Mouse (Mus musculus) heart, postnatal 0 days (tissue): ENCODE results near the gene Gpr18. TPM values are rescaled to one million over a fixed set of nuclear protein-coding genes. Genes with fewer than 3 reads are reported as not detected.

ENCODE experiments used
- ATAC-seq: fragments of 200-750 bp; cut with Nextera tagmentation; 2 replicates; pipeline ENCODE4 v1.8.0; 2017; ENCODE audit warnings: low read depth, moderate number of reproducible peaks, moderate library complexity; ENCODE audit not compliant: insufficient read depth
- DNase-seq: peaks from one replicate; pipeline ENCODE4 v3.0.0-alpha.2; 2016; ENCODE audit warnings: low spot score
- H3K27ac ChIP-seq: fragments of 300-500 bp; sonication (generic); 2 replicates; pipeline ENCODE4 v1.5.1; 2014; ENCODE audit warnings: low read depth, mild to moderate bottlenecking
- H3K27me3 ChIP-seq: fragments of 300-500 bp; sonication (generic); 2 replicates; pipeline ENCODE4 v1.6.1; 2014; ENCODE audit warnings: low read length, mixed read lengths; ENCODE audit not compliant: control insufficient read depth, insufficient read depth
- H3K36me3 ChIP-seq: fragments of 300-500 bp; sonication (generic); replicated peaks from 2 replicates; pipeline ENCODE4 v1.6.1; 2014; ENCODE audit warnings: low read length, mixed read lengths; ENCODE audit not compliant: control insufficient read depth, insufficient read depth
- H3K4me1 ChIP-seq: fragments of 300-500 bp; sonication (generic); 2 replicates; pipeline ENCODE4 v1.6.1; 2014; ENCODE audit warnings: antibody characterized with exemption; ENCODE audit not compliant: control insufficient read depth, insufficient read depth
- H3K4me2 ChIP-seq: fragments of 300-500 bp; sonication (generic); 2 replicates; pipeline ENCODE4 v1.6.1; 2014; ENCODE audit warnings: low read depth, mild to moderate bottlenecking, low read length, moderate library complexity
- H3K4me3 ChIP-seq: fragments of 300-500 bp; sonication (generic); 2 replicates; pipeline ENCODE4 v1.5.1; 2014; ENCODE audit warnings: low read depth, low read length
- H3K9ac ChIP-seq: fragments of 300-500 bp; sonication (generic); replicated peaks from 2 replicates; pipeline ENCODE4 v1.6.1; 2014; ENCODE audit warnings: low read depth, low read length, mixed read lengths
- H3K9me3 ChIP-seq: fragments of 300-500 bp; sonication (generic); replicated peaks from 2 replicates; pipeline ENCODE4 v1.6.1; 2016; ENCODE audit warnings: low read length; ENCODE audit not compliant: control insufficient read depth
- CTCF ChIP-seq: IDR thresholded peaks from 2 replicates; pipeline ENCODE4 v1.5.1; 2016; ENCODE audit warnings: antibody characterized with exemption, control low read depth, low read depth
- EP300 ChIP-seq: IDR thresholded peaks from 2 replicates; pipeline ENCODE4 v1.6.1; 2016; ENCODE audit warnings: antibody characterized with exemption, low read depth
- WGBS: fragments of 180-500 bp; shearing (Covaris S2); extraction: QIAGEN DNeasy Blood & Tissue Kit; methylation state at CpG from one replicate; pipeline ENCODE4 v1.1.7; 2014; 5-methylcytosine and 5-hydroxymethylcytosine counted together
- polyA plus RNA-seq: library from polyadenylated mRNA; unstranded; fragments of >200 nt; fragmentation: Nextera tagmentation; extraction: Ambion mirVana; gene quantifications from 2 replicates; pipeline ENCODE4 v1.2.1, GENCODE M21; 2015
- total RNA-seq: library from RNA; depleted of rRNA; stranded (reverse); fragments of >200 nt; gene quantifications from 2 replicates; pipeline ENCODE4 v1.2.3, GENCODE M21; 2014; ENCODE audit warnings: low replicate concordance

The Gpr18 gene
- total and polyA plus RNA-seq, 2 experiments from 2014 or later: 0.07 TPM; not detected in 1

DNA sequence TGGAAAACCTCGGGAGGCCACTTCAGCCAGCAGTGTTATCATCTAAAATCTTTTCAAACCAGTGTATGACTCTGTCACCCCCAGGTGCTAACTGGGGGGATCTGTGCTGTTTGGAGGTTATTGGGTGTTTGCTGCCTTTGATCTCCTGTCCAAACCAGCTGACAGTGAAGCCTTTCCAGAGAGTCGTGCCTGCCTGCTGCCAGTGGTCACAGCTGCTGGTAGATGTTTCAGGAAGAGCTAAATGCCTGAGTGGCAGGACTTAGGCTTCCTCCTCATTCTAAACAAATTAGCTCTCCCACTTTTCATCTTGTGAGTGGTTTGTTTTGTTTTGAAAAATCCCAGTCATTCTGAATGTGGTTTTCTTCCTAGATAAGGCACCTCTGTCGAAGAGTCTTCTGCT lies 10.8 kb downstream of the Gpr18 start:
- Histone ChIP-seq H3K4me1 (no peaks in the 10 kb centered on the region; the same call in 1 of the 2 replicates), H3K27ac (no peak overlapping the region), H3K9me3 (no peaks in the 10 kb centered on the region), H3K4me3 (no peak overlapping the region), H3K4me2 (no peak overlapping the region), H3K36me3 (peaks cover 33% of the 10 kb centered on the region), H3K27me3 (no peaks in the 10 kb centered on the region), H3K9ac (0 out of 2 replicates have a peak overlapping the region, but pooled peaks have one; percentile 20)
- ATAC-seq: no peak
- DNase-seq: no peak
- TF ChIP-seq EP300: no peak
- 17% methylated on average over 3 of the region's 3 CpGs for WGBS

DNA sequence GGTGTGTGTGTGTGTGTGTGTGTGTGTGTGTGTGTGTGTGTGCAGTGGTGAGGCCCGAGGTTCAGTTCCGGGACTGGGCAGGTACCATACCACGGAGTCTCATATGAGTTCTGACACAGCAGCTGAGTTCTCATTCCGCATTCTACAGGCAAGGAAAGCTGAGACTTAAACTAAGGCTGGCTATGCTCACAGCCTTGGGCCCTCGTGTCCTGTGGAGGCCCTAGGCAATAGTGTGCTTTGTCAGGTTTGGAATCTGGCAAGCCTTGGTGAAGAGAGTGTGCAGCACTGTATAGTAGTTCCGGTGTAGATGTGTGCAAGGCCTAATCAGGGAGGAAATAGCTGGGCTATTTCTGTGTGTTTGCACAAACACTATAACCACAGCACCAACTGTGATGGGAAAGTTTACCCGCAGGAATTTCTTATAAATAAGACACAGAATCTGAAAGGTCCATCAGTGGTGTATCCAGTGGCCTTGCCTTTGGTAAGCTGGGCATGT lies 12.2 kb downstream of the Gpr18 start:
- H3K36me3 ChIP-seq: peaks cover 25% of the 10 kb centered on the region
- TF ChIP-seq CTCF (no peak), EP300 (no peak)
- DNase-seq: no peak
- no peak overlapping the region for H3K4me2 ChIP-seq
- H3K4me3 ChIP-seq: no peak overlapping the region
- H3K27ac ChIP-seq: no peak overlapping the region
- no peak; the same call in 1 of the 2 replicates for ATAC-seq
- H3K9me3 ChIP-seq: no peaks in the 10 kb centered on the region
- WGBS: 80% methylated on average over 7 of the region's 7 CpGs
- H3K9ac ChIP-seq: no peak overlapping the region
- no peaks in the 10 kb centered on the region; the same call in 1 of the 2 replicates for H3K4me1 ChIP-seq
- H3K27me3 ChIP-seq: no peaks in the 10 kb centered on the region

GRCm38 (mm10) chr14:121901511-121901910 lies 14.1 kb downstream of the Gpr18 start:
- Histone ChIP-seq H3K4me2 (no peak overlapping the region), H3K27ac (no peak overlapping the region), H3K4me3 (no peak overlapping the region), H3K9ac (no peak overlapping the region), H3K36me3 (peaks cover 10% of the 10 kb centered on the region; the same call in 1 of the 2 replicates), H3K9me3 (no peaks in the 10 kb centered on the region), H3K4me1 (no peaks in the 10 kb centered on the region; the same call in 1 of the 2 replicates), H3K27me3 (no peaks in the 10 kb centered on the region)
- DNase-seq (no peak), ATAC-seq (no peak)
- WGBS: 67% methylated on average over 6 of the region's 6 CpGs
- TF ChIP-seq CTCF: no peak
- no peak for TF ChIP-seq EP300

- no peak for ATAC-seq
These were observed 16.5 kb downstream of the Gpr18 start for GRCm38 (mm10) chr14:121899071-121899470.

GRCm38 (mm10) chr14:121898509-121898908 lies 17.1 kb downstream of the Gpr18 start:
- H3K4me2 ChIP-seq: no peak overlapping the region
- H3K27ac ChIP-seq: no peak overlapping the region
- no peak for TF ChIP-seq CTCF
- no peak for TF ChIP-seq EP300
- H3K27me3 ChIP-seq: no peaks in the 10 kb centered on the region
- H3K9me3 ChIP-seq: no peaks in the 10 kb centered on the region
- 77% methylated on average over 11 of the region's 11 CpGs for WGBS
- H3K9ac ChIP-seq: no peak overlapping the region
- H3K4me1 ChIP-seq: no peaks in the 10 kb centered on the region; the same call in 1 of the 2 replicates
- ATAC-seq (no peak), DNase-seq (no peak)
- H3K4me3 ChIP-seq: no peak overlapping the region
- no peaks in the 10 kb centered on the region for H3K36me3 ChIP-seq

More at GRCm38 (mm10) chr14:121899071-121899470, 16.5 kb downstream of the Gpr18 start:
- Histone ChIP-seq H3K4me2 (no peak overlapping the region), H3K36me3 (no peaks in the 10 kb centered on the region), H3K9me3 (no peaks in the 10 kb centered on the region), H3K27me3 (no peaks in the 10 kb centered on the region), H3K4me1 (no peaks in the 10 kb centered on the region; the same call in 1 of the 2 replicates), H3K4me3 (no peak overlapping the region), H3K9ac (no peak overlapping the region), H3K27ac (no peak overlapping the region)
- WGBS: 24% methylated on average over 3 of the region's 3 CpGs
- no peak for DNase-seq
- TF ChIP-seq EP300 (no peak), CTCF (no peak)

- Histone ChIP-seq H3K27me3 (no peaks in the 10 kb centered on the region), H3K4me3 (no peak overlapping the region), H3K9ac (no peak overlapping the region), H3K36me3 (no peaks in the 10 kb centered on the region), H3K9me3 (no peaks in the 10 kb centered on the region), H3K4me2 (no peak overlapping the region), H3K4me1 (no peaks in the 10 kb centered on the region), H3K27ac (no peak overlapping the region)
- DNase-seq (no peak), ATAC-seq (no peak)
- WGBS: 81% methylated on average over 2 of the region's 2 CpGs
- TF ChIP-seq EP300 (no peak), CTCF (no peak)
These were observed 17.8 kb downstream of the Gpr18 start for GRCm38 (mm10) chr14:121897773-121898172.
